Comparison of ENCODE assay signal across 13 mouse cellular contexts in genomic region chr12:107693693-107694092, GRCm38 (mm10).
"Had no signal": no experiment of that assay in that cellular context is flagged by ENCODE, and none has a peak within 500 bp of the region (broad histone marks: within the 10 kb centered on the region; RNA-seq: fewer than 3 reads in every experiment).

No protein-coding gene starts in this region.

- H3K9ac ChIP-seq: limb, embryonic 15.5 days; liver, embryonic 12.5 days; lung, embryonic 14.5 days; midbrain, embryonic 12.5 days had no signal

- H3K4me1 ChIP-seq: liver, embryonic 12.5 days; midbrain, embryonic 12.5 days had no signal

- H3K9me3 ChIP-seq: limb, embryonic 15.5 days; midbrain, embryonic 12.5 days had no signal

- H3K4me3 ChIP-seq: limb, embryonic 15.5 days; liver, embryonic 12.5 days; midbrain, embryonic 12.5 days had no signal

- H3K4me2 ChIP-seq: limb, embryonic 15.5 days; liver, embryonic 12.5 days; lung, embryonic 14.5 days; midbrain, embryonic 12.5 days had no signal

- H3K27ac ChIP-seq: kidney, postnatal 0 days; limb, embryonic 15.5 days; liver, embryonic 12.5 days; midbrain, embryonic 12.5 days had no signal

- DNase-seq: kidney, adult 2 months; kidney, postnatal 36 days; layer of hippocampus, postnatal 36 days; lung, embryonic 14.5 days; lung, postnatal 10 days; lung, postnatal 4 days; thymus, postnatal 4 days had no signal

- ATAC-seq: intestine, embryonic 16.5 days; liver, embryonic 12.5 days; midbrain, embryonic 16.5 days had no signal

- H3K27me3 ChIP-seq: liver, embryonic 12.5 days had no signal

- H3K36me3 ChIP-seq: limb, embryonic 15.5 days; liver, embryonic 12.5 days; midbrain, embryonic 12.5 days had no signal
